Mouse (Mus musculus): ENCODE results near the gene Fbxo4.

The Fbxo4 gene

DNA sequence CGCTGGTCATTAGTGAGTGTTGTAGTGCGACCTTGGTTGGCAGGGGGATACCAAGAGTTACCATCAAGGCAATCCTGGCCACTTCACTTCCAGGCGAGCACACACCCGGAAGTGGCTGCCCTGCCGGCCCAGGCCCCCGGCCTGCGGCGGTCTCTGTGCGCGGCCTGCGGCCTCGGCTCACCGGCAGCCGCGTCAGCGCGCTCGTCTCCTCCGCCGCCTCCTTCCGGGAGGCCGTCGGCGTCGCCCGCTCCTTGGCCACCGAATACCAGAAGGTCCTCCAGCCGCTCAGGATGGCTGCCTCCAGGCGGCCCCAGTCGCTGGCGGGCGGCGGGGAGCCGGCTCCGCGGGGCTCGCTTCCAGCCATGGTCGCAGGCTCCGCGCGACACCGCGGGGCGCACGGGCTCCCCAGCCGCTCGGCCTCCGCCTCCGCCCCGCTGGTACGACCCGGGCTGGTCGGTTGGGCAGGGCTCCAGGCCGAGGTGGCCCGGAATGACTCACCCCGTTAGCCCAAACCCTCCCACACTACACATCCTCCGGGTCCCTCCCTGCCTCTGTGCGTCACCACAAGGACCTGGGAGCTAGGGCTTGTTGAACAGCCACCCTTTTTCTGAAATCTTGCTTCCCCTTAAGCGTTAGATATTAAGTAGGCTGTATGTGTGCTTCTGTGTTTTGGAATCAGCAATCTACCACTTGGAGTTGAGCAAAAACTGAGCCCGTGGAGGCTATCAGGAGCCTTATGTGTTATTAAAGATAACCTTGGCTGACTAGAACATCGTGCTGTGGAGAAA, at the start of gene Fbxo4:
Gene Fbxo4 (minus strand): TSS at position 513 of the 788 bp plus-strand sequence.
- ATAC-seq (ENCODE audit: low TSS enrichment) = peak; percentile 94

GRCm38 (mm10) chr15:4028960-4029359, 49.6 kb upstream of the Fbxo4 start:
- no peak for ATAC-seq (ENCODE audit: low TSS enrichment)

DNA sequence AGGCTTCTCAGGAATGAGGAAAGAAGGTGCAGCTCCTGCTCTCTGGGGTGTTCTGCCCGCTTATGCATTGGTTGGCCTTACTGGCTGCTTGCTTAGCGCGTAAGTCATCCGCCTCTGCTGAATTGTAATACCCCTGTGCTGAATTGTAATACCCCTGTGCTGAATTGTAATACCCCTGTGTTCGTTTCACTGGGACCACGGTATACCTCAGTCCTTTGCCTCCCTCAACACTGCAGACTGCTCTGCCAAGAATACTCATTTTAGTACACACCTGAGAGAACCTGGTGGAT, 49.0 kb upstream of the Fbxo4 start:
- no peak for ATAC-seq (ENCODE audit: low TSS enrichment)

DNA sequence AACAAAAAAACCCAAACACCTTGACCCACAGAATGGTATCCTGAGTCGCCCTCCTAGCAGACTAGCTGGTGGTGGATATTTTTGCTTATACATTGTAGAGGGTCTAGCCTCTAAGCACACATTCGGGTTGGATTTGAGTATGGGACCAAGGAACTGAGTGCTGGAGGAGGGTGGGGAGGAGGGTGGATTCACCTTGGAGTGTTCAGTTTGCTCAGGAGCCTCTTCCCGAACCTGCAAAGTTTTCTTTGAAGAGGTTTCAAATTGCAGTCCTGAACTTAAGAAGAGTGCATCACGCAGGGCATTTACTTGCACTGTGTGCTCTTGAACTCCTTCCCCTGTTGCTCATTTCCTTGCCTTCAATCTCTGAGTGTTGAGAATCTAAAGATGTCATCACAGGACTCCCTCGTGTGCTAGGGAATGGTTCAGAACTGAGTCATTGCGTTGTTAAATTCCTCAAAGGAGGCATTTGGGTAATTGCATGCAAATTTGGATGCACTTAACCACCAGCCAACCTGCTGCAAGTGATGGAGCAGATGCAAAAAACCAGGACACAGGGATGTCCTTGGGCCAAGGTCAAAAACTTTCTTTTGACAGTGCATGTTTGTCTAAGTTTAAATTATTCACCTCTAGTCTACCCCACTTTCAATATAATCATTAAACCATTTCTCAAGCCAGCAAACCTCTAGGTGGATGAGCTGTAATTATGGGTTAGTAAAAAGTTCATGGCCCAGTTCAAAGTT, 48.5 kb upstream of the Fbxo4 start:
- no peak for ATAC-seq (ENCODE audit: low TSS enrichment)

DNA sequence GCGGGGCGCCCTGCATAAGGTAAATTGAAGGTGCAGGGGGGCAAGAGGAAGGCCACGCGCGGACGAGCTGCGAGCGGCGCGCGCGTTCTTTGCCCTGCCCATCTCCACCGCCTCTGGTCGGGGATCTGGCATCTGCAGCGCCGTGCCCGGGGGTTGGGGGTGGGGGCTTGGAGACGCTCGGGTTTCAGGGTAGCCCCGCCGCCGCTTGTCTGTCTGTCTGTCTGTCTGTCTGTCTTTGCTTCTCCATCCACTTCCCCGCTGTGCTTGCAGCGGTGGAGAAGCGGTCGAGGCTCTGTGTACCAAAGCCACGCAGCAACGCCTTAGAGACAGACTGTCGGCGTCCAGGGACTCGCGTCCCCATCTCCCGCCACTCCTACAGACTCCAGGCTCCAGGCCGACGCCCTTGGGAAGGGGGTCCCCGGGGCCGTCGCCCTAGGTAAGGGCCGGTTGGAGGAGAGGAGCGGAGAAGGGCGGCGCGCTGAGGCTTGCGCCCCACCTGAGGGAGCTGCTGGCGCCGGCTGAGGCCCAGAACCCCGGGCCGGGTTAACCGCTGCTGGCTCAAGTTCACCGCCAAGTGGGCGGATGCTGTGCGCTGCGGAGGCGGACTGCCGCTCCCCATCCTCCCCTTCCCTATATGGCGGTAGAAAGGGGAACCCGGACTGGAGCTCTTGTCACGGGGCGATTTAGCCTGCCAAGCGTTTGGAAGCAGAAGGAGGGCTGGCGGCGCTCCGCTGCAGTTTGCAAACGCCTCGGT, 47.6 kb upstream of the Fbxo4 start:
- ATAC-seq (ENCODE audit: low TSS enrichment) = peak; percentile 66

- peak; percentile 88 for ATAC-seq (ENCODE audit: low TSS enrichment)
Measured at GRCm38 (mm10) chr15:4026231-4026773, 46.9 kb upstream of the Fbxo4 start, which contains the start of gene Oxct1. Gene Oxct1 (plus strand): TSS chr15:4026383.

GRCm38 (mm10) chr15:4025508-4025904, 46.1 kb upstream of the Fbxo4 start:
- ATAC-seq (ENCODE audit: low TSS enrichment) = no peak

DNA sequence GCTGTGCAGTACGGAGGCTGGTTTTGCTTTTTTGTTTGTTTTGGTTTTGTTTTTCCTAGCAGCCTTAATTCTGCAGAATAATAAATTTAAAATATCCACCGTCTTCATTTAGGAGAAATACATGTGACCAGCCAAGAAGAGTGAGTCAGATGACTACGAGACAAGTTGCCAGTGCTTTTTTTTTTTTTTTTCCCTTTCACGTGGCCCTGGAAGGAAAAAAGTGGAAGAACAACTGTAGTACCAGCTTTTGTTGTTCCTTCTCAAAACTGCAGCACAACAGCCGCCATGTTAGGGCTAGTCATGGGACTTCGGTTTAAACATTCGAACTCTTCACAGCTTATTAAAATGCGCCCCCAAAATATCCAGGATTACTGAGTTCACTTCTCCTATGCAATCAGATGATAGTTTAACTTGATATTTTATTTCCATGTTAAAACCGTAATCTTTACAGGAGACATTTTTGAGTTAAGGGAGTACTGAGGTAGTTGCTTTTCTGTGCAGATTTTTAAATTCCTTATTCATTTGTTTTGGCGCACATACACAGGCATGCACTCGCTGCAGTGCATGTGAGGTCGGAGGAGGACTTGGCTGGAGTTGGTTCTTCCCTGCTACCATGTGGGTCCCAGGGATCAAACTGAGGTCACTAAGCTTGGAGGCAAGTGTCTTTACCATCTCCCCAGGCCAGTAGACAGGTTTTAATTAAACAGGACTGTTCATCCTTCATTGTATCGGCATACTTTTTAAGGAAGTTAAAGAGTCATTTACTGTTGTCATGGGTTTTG, 45.5 kb upstream of the Fbxo4 start:
- ATAC-seq (ENCODE audit: low TSS enrichment) = no peak

- ATAC-seq (ENCODE audit: low TSS enrichment) = no peak
Measured at GRCm38 (mm10) chr15:4023747-4024146, 44.4 kb upstream of the Fbxo4 start.

- peak; percentile 52 for ATAC-seq (ENCODE audit: low TSS enrichment)
Measured at GRCm38 (mm10) chr15:4020711-4021110, 41.3 kb upstream of the Fbxo4 start.

GRCm38 (mm10) chr15:4013873-4014272, 34.5 kb upstream of the Fbxo4 start:
- no peak for ATAC-seq (ENCODE audit: low TSS enrichment)

DNA sequence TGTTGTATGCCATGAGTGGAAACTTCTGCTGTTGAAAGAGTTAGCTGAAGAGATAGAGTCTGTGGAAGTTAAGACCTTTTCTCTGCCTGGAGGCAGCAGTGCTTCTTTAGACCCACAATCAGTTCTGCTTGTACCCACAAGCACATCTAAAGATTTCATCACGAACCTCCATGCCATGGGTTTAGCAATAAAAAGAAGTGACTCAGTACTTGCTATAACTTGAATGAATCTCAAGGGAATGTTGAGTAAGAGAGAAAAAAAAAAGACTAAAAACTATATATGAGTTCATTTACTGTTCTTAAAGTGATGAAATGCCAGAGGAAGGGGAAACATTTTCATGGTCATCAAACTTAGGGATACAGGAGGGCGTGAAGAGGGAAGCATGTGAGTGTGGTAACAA, 21.2 kb upstream of the Fbxo4 start:
- no peak for ATAC-seq (ENCODE audit: low TSS enrichment)

DNA sequence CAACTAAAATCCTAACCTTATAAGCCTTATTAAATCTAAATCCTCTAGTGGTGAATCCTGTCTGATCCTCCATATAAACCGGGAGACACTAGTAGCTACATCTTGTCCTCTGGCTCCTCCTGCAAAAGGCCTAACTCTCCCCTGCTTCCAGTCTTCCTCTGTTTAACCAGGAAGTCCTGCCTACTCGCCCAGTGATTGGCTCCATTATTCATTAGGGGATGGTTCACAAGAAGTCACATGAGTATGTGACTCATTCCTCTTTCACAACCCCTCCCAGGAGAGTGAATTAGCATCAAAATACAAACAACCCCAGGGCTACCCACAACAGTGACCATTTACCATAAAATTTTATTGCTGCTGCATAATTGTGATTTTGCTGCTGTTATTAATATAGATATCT, 19.8 kb upstream of the Fbxo4 start:
- ATAC-seq (ENCODE audit: low TSS enrichment) = no peak

DNA sequence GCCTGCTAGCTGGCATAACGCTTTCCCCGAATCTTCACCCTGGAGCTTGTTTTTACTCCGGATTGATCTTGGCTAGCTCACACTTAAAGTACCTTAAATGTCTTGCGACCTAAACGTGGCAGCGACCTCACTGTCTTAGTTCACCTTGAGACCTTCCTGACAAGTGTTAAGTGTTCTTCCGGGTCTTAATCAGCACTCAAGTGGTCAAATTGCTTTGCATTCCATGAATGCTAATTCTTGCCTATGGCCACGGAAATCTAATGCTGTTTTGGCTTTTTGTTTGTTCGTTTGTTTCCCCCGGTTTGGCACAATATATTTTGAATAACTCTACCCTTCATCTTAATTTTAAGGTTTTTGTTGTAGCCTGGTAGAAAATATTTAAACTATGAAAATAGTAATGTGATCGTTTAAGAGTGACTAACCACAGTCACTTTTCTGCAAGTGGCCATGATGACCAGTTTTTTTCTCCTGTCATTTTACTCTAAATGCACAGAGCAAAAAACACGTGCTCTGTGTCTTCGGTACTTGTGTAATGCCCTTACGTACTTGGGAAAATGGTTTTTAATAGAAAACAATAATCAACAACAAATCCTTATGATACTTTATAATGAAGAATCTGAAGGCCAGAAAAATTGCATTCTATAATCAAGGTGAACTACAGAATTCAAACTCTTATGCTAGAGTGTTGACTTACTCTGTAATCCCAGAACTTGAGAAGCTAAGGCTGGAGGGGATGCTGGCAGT, 17.1 kb upstream of the Fbxo4 start:
- no peak for ATAC-seq (ENCODE audit: low TSS enrichment)

DNA sequence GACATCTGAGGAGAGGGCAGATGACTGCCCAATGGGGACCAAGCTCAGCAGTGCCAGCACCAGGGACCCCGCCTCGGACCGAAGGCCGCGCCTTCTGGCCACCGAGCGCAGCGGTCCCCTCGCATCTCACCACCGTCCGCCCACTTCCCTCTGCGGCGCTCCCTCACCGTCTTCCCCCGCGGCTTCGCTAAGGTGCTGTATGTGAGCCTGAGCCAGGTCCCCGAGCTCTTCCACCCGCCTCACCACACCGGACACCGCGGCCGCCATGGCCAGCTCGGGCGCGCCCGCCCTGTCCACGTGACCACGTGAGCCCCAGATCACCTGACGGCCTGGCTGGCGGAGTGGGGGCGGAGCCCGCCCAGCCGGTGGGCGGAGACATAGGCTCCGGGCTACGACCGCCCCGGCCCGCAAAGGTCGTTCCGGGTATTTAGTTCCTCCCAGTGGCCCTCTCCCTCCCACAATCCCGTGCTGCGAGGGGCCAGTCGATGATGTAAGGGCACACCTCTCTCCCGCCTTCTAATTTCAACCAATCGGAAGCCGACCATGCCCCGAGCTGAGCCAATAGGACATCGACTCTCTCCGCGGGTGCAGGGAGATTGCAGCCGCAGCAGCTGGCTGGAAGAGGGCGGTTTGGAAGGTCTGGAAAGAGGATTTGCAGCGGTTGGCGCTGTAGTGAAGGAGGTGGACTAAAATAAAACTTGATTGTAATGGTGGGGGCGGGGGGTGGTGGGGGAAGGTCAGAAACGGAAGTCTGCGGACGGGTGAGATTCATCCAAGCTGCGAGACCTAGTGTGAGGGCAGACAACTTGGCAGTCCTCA, 16.3 kb upstream of the Fbxo4 start, which contains the start of gene AW549877:
Gene AW549877 (minus strand): TSS at position 297 of the 819 bp plus-strand sequence.
- peak; percentile 97 for ATAC-seq (ENCODE audit: low TSS enrichment)

DNA sequence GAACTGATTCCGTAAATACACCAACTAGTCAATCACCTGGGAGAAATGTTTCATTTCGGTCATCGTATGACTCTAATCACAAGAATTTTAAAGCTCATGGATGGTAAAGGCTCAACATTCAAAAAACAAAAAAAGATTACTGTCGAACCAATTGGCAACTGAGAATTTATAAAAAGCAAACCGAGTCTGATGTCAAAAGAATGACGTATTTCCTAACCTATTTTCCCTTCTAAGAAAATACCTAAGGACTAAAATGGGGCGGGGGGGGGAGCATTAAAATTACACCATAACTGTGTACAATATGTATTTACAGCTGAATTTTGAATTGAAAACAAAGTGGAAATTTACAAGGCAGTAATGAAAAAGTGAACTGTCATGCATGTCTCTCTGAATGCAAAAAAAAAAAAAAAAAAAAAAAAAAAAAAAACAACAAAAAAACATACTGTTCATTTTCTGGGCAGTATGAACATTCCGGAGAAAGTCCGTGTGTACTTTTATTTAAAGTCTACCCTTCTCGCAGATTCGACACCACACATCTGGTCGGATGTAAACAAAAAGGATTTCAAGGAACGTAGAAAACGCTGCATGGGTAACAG, 15.6 kb upstream of the Fbxo4 start:
- no peak for ATAC-seq (ENCODE audit: low TSS enrichment)

DNA sequence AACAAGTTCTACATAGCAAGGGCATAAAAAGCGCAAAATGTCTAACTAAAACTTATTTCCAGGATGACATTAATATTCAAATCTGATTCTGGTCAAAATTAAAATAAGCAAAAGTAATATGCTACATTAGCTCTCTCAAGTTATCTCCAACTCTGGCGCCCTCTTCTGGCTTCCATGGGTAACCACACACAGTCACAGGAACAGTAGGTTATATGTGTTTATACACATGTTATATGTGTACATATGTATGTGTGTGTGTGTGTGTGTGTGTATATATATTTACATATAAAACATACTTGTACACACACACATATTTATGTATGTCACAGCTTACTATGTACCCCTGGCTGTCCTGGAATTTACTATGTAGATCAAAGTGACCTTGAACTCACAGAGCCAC, 8.6 kb upstream of the Fbxo4 start:
- ATAC-seq (ENCODE audit: low TSS enrichment) = no peak

DNA sequence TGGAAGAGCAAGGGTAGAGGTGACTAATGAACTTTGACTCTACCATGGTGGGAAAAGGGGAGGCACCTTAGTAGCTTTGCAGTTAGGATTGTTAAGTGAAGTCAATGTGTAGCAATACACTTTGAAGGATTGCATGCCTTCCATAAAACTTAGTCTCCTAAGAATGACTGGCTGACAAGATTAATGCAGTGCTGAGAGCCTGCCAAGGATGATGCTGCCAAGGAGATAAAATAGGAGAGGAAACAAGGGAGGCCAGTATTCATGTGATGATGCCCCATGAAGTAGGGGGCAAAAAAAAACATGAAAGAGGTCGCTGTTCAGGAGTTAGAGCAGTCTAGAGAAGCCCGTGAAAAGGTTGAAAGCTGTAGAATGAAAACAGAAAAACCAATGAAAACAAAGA, 5.5 kb upstream of the Fbxo4 start:
- no peak for ATAC-seq (ENCODE audit: low TSS enrichment)

DNA sequence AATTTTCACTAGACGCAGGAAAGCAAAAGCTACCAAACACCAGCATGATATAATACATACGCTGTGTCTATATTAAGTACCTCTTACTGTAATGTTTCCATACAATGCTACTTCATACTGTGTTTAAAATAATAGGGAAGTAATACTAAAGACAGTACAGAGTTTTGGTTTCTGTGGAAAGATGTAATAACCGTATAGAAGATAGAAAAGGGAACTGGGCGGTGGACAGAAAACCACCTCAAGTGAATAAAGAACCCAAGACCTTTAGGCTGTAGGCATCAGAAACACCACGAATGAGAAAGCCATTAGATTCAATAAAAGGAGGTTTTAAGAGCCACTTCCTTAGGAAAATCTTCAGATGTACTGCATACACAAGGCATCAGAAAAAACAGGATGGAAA, 3.4 kb upstream of the Fbxo4 start:
- no peak for ATAC-seq (ENCODE audit: low TSS enrichment)
